Mouse (Mus musculus) megakaryocyte, adult 5-6 weeks (primary cell): ENCODE results near the gene Ddc. TPM values are rescaled to one million over a fixed set of nuclear protein-coding genes. Genes with fewer than 3 reads are reported as not detected.

Experiments used
- ATAC-seq: 2 replicates; pipeline ENCODE4 v1.8.0; 2016; ENCODE audit warnings: mild to moderate bottlenecking, inconsistent platforms; ENCODE audit not compliant: poor library complexity, severe bottlenecking
- total RNA-seq, 2 experiments: library from RNA; stranded (forward) in 1 of 2; stranded (reverse) in 1 of 2; fragments of 153-499, 151-499 nt in 1 of 2; fragments of 221-1000, 200-1000 nt in 1 of 2; gene quantifications; 2 replicates each; pipeline versions ENCODE4 v1.2.3 to v1.2.4; 2015 to 2017

Ddc gene
- total RNA-seq, 2 experiments from 2014 or later, result 0.38 TPM; not detected in 1

- peak; percentile 35; the same call in 1 of the 2 replicates for ATAC-seq
These were observed 18.8 kb downstream of the Ddc start for GRCm38 (mm10) chr11:11878981-11879698.

- peak; percentile 18; the same call in 1 of the 2 replicates for ATAC-seq
These were observed 19.5 kb downstream of the Ddc start for GRCm38 (mm10) chr11:11878278-11878980.

- no peak for ATAC-seq
These were observed 20.1 kb downstream of the Ddc start for GRCm38 (mm10) chr11:11877891-11878277.

- no peak for ATAC-seq
These were observed 21.6 kb downstream of the Ddc start for GRCm38 (mm10) chr11:11876366-11876765.

- ATAC-seq, result no peak
These were observed 22.7 kb downstream of the Ddc start for GRCm38 (mm10) chr11:11875230-11875629.

GRCm38 (mm10) chr11:11873023-11873908 is 24.7 kb downstream of the Ddc start:
- ATAC-seq, result no peak

GRCm38 (mm10) chr11:11872140-11872795 is 25.7 kb downstream of the Ddc start:
- ATAC-seq, result no peak

GRCm38 (mm10) chr11:11871197-11871813 is 26.6 kb downstream of the Ddc start:
- ATAC-seq, result no peak

- no peak for ATAC-seq
These were observed 29.9 kb downstream of the Ddc start for GRCm38 (mm10) chr11:11867971-11868481.

- ATAC-seq, result no peak
These were observed 31.2 kb downstream of the Ddc start for GRCm38 (mm10) chr11:11866696-11867095.

GRCm38 (mm10) chr11:11865128-11865527 is 32.8 kb downstream of the Ddc start:
- no peak for ATAC-seq

GRCm38 (mm10) chr11:11864446-11865101 is 33.4 kb downstream of the Ddc start:
- no peak for ATAC-seq

GRCm38 (mm10) chr11:11862502-11862901 is 35.4 kb downstream of the Ddc start:
- ATAC-seq, result no peak

- ATAC-seq, result no peak
These were observed 41.0 kb downstream of the Ddc start for GRCm38 (mm10) chr11:11856959-11857358.

- ATAC-seq, result no peak
These were observed 42.2 kb downstream of the Ddc start for GRCm38 (mm10) chr11:11855685-11856131.

- ATAC-seq, result no peak
These were observed 42.8 kb downstream of the Ddc start for GRCm38 (mm10) chr11:11855061-11855672.

GRCm38 (mm10) chr11:11853731-11854461 is 44.0 kb downstream of the Ddc start:
- no peak for ATAC-seq

GRCm38 (mm10) chr11:11851957-11852505 is 45.9 kb downstream of the Ddc start:
- ATAC-seq, result no peak
